Mouse (Mus musculus) liver (tissue): ENCODE data around the gene Shank2.

ENCODE experiments used
- DNase-seq: peaks from one replicate; pipeline ENCODE4 v3.0.0-alpha.2; 2020; ENCODE audit warnings: mixed read lengths

The Shank2 gene

DNA sequence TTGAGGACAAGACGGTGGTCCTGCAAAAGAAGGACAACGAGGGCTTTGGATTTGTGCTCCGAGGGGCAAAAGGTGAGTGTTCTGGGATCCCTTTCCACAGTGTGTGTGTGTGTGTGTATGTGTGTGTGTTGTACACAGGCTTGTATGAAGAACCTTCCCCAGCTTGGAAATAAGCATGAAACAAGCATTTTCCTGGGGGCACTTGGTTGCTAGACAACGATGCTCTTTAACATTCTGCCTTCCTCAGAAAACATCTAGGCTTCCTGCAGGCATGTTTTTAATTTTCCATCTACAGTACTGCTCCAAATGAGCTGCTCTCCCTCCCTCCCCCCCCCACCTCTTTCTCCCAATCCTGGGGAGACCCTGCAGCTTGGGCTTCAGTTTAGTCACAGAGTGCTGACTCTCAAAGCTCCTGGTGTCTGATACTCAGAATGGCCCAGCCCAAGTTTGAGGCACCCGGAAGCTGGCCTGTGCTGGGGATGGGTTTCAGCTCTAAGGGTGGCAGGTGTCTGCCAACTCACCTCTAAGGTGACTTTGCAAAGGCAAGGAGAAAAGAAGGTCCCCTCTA, 283.4 kb downstream of the Shank2 start:
- DNase-seq: no peak

DNA sequence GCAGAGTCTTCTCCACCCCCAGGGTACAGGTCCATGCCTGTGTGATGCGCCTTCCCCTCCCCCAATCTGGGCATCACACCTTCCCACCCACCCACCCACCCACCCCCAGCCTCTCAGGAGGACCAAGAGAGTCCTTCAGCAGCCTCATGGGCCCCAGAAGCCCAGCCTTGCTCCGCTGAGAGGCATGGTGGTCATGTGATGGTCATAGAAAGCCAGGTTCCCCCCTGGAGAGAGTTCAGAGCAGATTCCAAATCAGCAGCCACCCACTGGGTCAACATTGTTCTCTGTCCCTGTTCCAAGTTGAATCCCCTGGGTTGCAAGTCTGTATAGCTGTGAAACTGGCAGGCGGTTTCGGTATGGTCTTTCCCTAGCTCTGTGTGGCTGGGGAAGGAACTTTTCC, 284.2 kb downstream of the Shank2 start:
- no peak for DNase-seq

DNA sequence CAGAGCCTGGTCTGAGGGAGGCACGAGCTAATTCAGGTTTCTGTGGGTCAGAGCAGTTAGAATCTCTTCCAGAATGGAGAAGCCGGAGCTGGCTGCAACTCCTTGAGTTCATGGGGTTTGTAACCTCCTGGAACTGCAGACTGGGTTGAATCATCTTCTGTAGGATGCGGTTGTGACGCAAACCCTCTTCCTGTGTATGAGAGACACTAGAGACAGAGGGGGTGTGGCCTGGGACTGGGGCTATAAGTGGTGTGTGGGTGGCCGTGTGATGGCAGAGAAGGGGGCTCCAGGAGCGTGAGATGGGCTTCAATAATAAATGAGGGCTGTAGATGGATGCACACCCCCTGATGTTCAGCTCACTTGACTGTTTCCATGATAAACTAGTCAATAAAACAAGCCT, 286.3 kb downstream of the Shank2 start:
- DNase-seq: no peak

DNA sequence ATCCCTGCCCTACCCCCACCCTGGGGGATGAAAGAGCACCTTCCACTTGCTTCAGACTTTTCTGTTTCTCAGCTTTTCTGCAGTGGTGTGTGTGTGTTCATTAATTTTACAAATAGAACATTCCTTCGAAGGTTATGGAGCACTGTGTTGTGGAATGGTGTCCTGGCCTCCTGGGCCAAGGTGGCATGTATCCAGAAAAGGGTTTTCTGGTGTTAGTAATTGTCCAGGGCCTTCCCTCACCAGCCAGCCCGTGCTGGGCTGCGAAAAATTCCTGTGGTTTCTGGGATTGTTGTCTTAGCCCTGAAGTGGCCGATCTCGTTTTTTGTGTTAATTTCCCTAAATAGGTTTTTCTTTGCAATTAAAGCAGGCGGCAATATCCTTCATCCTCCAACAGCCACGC, 289.8 kb downstream of the Shank2 start:
- no peak for DNase-seq

DNA sequence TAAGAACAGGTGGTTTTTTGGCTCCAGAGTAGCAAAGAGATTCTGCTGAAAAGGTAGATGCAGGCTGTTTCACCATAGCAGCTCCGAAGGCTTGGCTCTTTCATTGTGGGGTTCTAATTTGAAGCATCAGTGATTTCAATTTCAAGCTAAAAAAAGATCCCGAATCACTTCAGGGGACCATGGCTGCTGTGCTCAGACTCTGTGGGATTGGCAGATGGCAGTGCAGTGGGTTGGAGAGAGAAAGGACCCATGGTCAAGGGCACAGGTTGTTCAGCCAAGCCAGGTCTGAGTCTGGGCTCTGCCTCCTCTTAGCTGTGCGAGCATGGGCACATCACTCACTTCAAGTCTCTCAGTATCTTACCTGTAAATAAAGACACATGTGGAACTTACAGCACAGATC, 291.9 kb downstream of the Shank2 start:
- DNase-seq: no peak

DNA sequence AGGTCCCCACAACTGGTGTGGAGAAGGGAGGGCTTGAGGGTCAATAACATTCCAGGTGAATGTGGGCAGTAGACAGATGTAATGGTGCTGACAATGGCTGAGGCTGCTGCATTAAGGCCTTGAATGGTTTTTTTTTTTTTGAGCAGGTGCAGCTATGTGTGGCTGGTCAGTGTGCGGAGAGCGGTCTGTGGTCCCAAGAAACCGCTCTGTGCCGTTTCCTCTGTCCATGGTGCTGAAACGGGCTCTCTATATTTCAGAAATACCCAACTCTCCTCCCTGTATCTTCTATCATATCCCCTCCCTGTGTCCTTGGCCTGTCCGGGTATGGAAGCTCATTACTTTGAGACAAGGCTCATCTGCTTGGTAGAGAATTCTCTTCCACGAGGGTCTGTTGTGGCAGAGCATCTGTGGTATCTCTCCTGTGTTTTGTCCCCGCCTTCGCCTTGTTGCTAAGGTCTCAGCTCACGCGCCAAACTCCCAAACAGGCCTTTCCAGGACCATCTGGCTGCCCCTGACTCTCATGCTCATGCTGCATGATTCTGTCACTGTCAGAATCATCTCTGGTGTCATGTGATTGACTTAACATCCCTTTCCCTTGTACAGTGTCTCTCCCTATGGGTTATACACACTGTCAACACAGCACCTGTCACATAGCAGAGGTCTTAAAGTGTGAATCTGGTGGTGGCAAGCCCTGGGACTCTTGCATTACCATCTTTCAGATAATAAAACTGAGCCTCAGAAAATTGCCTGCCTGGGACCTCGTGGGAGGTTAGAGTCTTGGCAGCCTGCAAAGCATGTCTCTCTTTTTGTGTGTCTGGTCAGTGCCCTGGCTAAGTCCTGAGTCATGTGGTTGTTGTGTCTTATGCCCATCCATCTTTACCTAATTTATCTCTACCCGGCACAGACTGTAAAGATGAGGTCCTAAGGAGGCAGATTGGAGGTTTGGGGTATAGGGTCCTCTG, 292.8 kb downstream of the Shank2 start:
- peak; percentile 49 for DNase-seq

DNA sequence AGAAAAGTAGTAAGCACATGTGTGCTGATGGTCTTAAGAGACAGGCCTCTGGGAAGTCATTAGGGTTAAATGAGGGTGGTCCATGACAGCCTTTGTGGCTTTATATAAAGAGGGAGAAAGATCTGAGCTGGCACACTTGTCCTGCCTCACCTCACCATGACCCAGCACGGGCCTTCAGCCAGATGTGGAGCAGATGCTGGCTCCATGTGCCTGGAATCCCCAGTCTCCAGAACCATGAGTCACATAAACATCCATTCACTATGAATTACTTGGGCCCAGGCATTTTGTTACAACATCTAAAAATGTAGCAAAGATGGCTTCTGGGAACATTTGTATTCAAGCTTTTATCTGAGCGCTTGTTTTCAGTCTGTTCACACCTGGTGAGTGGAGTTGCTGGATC, 297.6 kb downstream of the Shank2 start:
- no peak for DNase-seq

DNA sequence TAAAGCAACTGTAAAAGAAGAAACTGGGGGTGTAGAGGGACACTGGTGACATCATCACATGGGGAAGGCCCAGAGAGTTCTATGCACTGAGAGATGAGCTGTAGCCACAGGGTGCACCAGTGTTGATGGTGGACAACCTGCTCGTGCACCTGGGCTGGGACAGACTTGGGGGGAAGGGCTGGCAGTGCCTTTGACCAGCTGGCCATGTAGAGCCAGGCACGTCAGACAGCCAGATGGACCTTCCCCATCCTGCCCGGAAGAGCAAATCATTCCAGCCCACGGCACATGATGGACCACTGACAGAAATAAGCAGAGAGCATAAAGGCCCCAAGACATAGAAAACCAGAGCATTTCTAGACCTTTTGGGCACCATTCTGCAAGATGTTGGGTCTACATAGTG, 299.9 kb downstream of the Shank2 start:
- DNase-seq: no peak

DNA sequence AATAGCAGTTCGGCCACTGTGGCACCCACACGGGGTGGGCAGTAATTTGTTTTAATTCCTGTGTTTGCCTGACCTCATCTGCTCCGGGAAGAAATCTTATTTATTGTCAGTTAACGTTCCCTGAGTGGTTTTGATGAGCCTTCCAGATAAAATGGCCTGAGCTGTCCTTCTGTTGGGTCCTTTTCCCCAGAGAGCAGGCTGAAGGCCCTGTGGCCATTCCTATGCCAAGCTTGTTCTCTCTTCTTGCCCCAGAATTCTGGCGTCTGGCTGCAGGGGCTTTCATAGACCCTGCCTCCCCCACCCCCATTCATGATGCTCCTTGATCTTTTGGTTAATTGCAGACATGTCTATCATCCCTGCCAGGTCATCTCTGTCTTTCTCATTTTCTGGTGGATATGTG, 300.8 kb downstream of the Shank2 start:
- DNase-seq: no peak

DNA sequence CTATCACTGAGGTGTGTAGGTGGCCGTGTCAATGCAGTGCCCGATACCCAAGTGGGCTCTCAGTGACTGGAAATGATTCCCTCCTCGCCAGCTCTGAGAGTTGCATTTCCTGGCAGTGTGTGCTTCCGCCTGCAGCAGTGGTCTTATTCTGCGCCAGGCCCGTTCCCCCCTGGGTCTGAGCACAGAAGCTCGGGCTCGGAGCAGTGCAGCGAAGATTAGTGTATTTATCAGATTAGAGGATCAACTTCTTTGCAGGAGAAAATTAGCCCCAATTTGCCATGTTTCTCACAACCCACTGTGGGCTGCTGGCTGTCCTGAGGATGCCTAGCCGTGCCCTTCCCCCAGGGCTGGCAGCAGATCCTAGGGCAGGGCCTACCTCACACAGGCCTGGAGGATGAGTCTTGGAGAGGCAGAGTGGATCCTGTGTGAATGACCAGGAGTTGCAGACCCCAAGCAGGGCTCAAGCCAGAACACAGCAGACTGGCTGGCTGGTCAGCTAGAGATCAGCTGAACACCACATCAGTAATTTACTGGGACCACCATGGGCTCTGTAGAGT, 306.2 kb downstream of the Shank2 start:
- DNase-seq: no peak

DNA sequence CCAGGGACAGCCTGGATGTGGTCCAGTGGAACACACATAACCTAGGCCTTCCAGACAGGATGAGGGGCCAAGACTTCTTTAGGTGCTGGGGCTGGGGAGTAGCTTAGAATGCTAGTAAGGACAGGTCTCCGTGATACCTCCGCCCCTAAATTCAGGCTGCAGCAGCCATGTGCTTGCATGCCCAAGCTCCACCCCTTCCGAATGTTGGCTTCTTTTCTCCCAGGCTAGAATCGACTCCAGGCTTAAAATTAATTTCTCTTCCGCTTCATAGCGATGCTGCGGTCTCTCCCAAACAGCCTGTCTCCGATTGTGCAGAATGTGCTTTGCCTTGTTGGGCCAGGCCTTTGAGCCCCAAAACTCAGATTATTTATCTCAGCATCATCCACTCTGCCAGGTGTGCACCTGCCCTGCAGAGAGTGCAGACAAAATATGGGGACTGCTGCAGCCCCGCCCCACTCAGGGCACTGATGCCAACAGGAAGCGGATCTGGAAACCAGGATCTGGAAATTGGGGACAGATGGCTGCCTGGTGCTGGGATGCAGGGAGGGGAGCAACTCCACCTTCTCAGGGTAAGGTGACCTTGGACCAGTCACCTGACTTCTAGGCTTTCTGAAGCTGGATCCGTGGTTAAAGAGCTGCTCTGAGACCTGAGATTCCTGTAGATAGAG, 312.8 kb downstream of the Shank2 start:
- no peak for DNase-seq

DNA sequence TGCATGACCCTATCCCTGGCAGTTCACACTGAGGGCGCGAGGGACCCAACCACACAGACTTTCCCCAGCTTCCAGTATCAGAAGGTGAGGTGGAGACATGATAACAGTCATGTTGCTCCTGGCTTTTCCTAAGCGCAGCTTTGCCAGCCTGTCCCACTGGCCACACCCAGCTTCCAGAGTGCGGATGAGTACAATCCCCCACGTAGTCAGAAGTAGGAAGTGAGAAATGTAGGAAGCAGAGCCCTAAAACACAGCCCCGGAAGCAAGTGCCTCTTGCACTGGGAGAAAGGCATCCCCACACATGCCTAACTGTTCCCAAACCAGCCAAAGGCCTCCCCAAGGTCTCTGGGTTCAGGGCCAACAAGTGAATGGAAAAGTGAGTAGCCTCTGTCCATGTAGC, 314.5 kb downstream of the Shank2 start:
- no peak for DNase-seq

DNA sequence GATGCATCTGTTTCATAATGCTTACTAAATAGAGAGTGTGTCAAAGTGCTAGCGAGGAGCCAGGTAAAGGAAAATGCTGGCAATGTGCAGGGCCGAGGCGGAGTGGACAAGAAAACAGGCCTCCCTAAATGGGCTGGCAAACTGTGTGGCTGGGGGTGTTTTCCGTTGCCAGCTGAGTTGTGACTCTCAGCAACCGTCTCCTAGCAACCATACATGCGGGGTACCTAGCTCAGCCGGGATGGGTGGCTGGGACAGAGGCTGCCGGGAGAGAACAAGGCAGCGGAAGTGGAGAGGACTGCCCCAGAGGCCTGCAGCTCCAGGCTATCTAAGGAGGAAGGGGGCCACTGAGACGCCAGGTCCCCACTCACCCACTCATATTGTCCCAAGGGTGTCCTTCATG, 315.1 kb downstream of the Shank2 start:
- DNase-seq: no peak

DNA sequence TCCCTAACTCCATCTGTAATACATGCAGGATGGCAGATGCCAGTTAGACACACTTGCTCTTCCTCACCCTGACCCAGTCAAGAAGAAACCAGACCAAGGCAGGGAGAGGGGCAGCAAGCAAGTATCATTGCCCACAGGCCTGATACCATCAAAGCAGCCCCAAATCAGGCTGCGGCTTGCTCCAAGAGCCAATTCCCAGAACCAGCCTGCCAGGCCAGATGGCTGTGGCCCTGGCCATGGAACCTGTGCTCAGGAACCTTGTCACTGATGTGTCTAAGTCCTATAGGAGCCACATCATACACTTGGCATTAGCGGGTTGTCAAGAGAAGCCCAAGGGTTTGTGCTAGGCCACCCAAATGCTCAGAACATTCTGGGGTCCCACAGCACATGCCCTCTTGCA, 322.3 kb downstream of the Shank2 start:
- DNase-seq: no peak

DNA sequence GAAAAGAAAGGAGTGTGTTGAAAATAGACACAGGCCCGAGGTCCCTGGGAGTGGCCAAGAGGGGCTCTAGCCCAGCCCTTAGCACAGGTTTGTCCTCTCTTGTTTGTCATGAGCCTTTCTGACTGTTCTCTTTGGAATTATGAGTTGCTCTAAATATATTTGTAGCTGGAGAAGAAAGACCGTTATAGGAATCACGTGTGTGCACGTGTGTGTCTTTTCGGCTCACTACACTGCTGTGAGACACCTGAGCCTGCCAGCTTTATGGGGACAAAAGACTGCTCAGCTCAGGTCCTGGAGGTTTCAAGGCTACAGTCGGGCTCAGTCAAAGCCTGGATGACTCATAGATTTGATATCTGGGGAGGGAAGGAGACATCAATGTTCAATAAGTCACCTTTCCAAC, 323.1 kb downstream of the Shank2 start:
- no peak for DNase-seq

DNA sequence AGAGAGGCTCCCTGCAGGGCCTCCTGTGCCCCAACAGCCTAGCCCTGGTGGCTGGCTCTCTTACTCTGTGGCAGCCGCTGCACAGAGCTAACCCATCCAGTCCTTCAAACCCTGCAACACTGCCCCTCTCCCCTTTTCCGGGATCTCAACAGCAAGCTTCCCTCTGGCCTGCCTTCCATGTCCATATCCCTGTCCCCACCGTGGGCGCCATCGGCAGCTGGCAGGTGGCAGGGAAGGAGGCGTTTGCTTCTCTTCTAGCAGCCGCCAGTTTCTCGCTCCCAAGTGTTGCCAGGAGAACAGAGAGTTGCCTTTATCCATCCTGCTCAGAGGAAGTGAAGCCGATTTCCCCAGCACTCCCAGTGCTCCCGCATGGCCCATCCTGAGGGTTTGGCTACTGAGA, 323.9 kb downstream of the Shank2 start:
- no peak for DNase-seq

DNA sequence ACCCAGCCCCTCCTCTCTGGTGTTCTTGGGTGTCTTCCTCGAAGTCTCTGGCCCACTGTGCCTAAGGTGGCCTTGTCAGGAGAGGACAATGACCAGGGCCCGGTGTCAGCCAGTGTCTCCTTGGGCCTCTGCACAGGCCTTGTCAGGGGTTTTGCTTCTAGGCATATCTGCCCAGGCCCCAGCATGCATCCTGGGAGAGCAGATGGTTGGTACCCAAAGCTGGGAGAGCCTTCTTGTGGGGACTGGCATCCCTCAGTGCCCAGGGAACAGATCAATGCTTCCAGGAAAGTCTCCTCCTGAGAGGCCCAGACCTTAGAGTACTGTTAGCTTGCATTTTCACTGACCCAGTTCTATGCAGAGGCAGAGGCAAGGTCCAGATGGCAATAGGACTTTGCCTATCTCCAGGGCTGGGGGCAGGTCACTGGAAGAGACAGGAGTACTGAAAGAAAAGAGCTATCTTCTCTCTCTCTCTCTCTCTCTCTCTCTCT, 327.7 kb downstream of the Shank2 start:
- no peak for DNase-seq

DNA sequence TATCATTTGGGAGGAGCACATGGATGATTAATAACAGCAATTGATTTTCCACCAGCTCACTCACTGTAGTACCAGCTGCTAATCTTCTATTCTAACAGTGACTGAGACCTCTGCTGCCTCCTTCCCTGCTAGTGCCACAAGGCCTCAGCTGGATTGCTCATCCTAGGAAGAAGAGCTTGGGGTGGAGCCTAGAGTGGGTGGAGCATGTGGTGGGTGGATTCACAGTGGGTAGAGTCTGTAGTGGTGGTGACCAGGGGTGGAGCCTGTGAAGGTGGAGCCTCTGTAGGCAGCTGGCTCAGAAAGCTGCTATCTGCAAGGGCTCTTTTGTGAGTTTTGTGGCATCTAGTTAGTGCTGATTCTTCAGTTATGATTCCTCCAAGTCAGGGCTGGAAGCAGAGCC, 334.9 kb downstream of the Shank2 start:
- no peak for DNase-seq

DNA sequence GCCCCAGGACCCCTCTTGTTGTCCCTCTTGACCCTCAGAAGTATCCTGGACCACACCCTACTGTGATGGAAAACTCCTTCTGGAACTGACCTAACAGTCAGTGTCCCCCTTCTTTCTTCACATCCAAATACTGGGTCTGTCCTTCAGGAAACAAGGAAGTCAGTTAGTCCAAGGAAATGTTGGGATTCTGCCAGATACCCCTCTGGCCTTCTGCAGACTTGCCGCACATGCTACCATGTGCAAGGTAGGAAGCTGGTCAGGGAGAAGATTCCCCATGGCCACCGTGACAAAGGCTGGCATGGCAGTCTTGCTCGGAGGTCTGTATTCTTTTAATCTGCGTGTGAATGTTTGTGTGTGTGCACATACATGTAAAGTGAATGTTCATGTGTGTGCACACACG, 337.0 kb downstream of the Shank2 start:
- DNase-seq: no peak

DNA sequence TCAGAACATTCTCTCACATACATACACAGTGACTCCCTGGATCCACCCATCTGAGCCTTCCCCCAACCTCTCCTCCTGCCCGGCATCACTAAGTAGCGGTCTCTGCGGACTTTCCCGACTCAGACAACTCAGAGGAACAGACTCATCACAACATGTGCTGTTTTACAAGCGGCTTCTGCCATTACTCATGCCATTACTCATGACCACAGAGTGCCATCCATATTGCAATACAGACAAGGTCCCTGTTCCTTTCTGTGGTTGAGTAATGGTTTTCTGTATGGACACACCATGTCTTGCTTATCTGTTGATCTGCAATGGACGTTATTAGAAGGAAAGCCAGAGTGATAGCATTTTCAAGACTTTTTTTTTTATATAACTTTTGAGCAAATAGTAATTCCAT, 338.6 kb downstream of the Shank2 start:
- DNase-seq: no peak

DNA sequence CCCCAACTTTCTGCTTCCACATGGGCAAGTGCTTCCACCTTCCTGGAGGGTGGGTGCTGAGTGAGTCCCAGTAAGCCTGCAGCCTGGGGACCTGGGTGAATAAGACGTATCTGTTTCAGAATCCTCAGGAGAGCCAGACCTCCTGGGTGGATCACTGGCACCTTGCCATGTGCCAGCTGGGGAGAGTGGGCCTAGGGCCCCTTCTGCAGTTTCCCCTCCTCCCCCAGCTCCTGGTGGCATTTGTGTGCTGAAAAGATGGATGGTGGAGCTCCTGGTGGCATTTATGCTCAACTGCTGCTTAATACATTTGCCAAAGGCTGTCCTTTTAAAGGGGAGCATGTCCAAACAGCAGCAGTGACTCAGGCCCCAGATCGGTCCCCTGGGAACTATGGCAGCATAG, 364.4 kb downstream of the Shank2 start:
- no peak for DNase-seq

DNA sequence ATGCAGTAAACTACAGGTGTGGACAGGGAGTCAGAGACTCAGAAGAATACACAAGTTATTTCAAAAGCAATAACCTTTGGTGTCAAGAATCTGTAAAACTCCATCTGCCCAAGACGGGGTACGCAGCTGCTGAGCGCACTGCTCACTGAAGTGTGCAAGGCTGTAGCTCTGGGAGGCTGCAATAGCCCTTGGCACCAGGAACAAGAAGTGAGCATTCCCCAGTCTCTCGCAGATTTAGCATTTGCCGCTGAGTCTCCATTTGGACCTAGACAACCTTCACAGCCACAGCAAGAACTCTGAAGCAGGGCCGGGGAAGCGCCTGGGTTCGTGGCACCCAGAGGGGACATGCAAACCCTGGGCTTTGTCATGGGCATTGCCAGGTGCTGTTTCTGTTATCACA, 371.3 kb downstream of the Shank2 start:
- DNase-seq: no peak

DNA sequence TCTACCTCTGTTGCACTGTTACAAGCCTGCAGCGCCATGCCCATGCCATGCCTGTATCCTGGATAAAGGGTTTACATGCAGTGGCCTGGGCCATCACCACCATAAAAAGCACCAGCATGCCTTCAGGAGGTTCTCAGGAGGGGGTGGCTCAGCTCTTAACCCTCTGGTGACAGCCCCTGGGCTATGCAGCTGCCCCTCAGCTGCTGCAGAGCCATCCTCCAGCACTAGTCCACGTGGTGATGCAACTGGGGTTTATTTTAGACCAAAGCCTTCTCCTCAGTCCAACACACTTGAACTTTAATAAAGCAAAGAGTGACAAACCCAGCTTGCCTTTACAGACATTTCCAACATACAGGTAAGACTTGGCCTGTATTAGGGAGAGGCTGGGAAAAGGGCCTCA, 373.8 kb downstream of the Shank2 start:
- DNase-seq: no peak

DNA sequence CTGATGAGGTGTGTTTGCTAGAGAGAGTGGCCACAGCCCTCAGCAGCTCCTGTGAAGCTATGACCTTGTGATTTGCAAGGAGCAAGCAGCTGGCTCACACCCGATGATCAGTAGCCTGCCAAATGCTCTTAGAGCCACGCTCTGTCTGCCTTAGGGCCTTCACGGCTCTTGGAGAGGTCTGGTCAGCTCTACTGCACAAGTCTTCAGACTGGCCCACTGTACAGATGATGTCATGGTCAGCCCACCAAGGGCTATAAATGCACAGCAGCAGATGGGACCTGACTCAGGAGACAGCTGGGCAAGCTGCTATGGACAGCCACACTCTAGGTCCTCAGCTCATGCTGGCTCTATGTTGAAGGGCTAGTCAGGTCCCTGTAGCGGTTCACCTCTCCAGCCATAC, 376.5 kb downstream of the Shank2 start:
- DNase-seq: no peak
